In the genomic region with DNA sequence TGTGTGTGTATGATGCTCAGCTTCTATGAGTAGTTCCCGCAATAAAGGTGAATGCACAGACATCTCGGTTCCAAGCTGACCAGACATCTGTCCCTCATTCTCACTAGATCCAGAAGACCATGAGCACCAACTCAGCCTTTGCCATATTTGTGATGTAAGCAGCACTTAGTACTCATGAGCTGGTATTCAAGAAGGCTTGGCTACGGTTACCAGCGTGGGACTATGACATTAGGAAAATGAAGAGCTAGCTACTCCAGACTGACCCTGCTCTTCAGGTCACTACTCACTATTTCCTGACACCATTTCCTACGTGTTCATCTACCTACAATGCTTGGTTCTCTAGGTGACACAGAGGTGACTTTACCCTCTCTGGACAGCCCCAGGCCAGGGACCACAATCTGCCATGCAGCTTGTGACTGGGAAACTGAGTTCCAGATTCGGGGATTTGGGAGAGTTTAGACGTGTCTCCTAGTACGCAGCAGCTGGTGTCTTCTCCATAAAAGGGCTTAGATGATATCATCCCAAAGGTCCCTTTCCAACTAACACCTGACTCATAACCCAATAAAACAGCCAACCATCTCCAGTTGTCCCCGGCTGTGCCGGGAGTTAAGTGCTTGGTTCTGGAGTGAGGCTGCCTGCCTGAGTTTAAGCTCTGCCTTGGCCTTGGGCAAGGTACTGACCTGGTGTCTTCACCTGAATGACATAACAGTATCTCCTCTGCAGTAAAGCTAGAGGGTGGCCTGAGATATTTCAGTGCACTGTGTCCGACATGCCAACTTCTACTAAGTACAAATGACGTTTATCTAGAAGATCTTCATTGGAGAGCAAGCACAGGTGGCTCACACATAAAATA, we compare ENCODE assay signal across 22 mouse cellular contexts.
"Had no signal": no experiment of that assay in that cellular context is flagged by ENCODE, and none has a peak within 500 bp of the region (broad histone marks: within the 10 kb centered on the region; RNA-seq: fewer than 3 reads in every experiment).

No protein-coding gene starts in this region.

- H3K9ac ChIP-seq: heart, embryonic 12.5 days; hindbrain, embryonic 12.5 days; hindbrain, embryonic 14.5 days; intestine, embryonic 15.5 days; limb, embryonic 13.5 days; limb, embryonic 15.5 days; liver, embryonic 13.5 days; liver, embryonic 15.5 days had no signal

- DNase-seq: gastrocnemius, postnatal 25 days; heart, postnatal 4 days; kidney, adult 18-20 months; kidney, adult 8-10 months; kidney, postnatal 10 days; kidney, postnatal 36 days; layer of hippocampus, adult 9-11 months; layer of hippocampus, postnatal 36 days; left cerebral cortex, postnatal 4 days; liver, embryonic 13.5 days had no signal

- H3K36me3 ChIP-seq: heart, embryonic 10.5 days; heart, embryonic 12.5 days; hindbrain, embryonic 12.5 days; intestine, embryonic 15.5 days; limb, embryonic 13.5 days; liver, embryonic 13.5 days; liver, embryonic 15.5 days had no signal

- H3K27me3 ChIP-seq: heart, embryonic 12.5 days; hindbrain, embryonic 12.5 days; intestine, embryonic 15.5 days; limb, embryonic 13.5 days; limb, embryonic 15.5 days; liver, embryonic 13.5 days had no signal

- H3K4me3 ChIP-seq: heart, embryonic 10.5 days; heart, embryonic 12.5 days; hindbrain, embryonic 10.5 days; hindbrain, embryonic 12.5 days; intestine, embryonic 15.5 days; limb, embryonic 13.5 days; limb, embryonic 15.5 days; liver, embryonic 13.5 days; liver, embryonic 15.5 days had no signal

- ATAC-seq: hindbrain, embryonic 16.5 days; inflammation-experienced regulatory T-cells, adult 6 months; intestine, embryonic 15.5 days; intestine, postnatal 0 days had no signal

- H3K9me3 ChIP-seq: heart, embryonic 10.5 days; heart, embryonic 12.5 days; hindbrain, embryonic 10.5 days; hindbrain, embryonic 12.5 days; intestine, embryonic 15.5 days; limb, embryonic 13.5 days; limb, embryonic 15.5 days; liver, embryonic 13.5 days; liver, embryonic 15.5 days had no signal

- H3K4me2 ChIP-seq: heart, embryonic 12.5 days; hindbrain, embryonic 12.5 days; hindbrain, embryonic 14.5 days; intestine, embryonic 15.5 days; limb, embryonic 13.5 days; limb, embryonic 15.5 days; liver, embryonic 13.5 days; liver, embryonic 15.5 days had no signal

- H3K27ac ChIP-seq: heart, embryonic 10.5 days; hindbrain, embryonic 10.5 days; hindbrain, embryonic 12.5 days; hindbrain, embryonic 14.5 days; intestine, embryonic 15.5 days; limb, embryonic 13.5 days; limb, embryonic 15.5 days; liver, embryonic 13.5 days; liver, embryonic 15.5 days had no signal
